Mouse (Mus musculus) spleen, postnatal 36 days (tissue): ENCODE data around the gene Supt4a.

Experiments used
- DNase-seq, 2 experiments: peaks; one replicate each; pipeline ENCODE4 v3.0.0; 2022; ENCODE audit warnings: low spot score in 2 of 2, mixed read lengths in 1 of 2

The Supt4a gene

DNA sequence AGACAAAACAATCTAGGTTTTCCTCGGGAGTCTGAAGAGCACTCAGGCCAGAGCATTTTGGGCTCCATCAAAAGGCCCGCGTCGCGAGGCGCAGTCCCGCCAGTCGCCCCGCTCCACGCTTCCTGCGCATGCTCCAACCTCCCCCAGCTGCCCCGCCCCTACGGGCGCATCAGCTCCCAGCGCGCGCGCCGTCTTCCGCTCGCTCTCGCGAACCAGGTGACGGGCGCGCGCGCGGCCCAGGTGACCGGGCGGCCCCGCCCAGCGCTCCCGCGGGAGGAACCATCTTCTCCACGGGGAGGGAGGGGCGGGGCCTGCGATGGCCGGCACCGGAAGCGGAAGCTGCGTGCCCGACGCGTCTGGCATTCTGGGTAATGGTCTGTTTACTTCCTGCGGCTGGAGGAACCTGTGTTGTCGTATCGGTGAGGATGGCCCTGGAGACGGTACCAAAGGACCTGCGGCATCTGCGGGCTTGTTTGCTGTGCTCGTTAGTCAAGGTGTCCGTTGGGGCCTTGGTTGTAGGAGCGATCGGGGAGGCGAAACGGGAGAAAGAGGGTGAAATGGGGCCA is at the start of gene Supt4a:
TSS of gene Supt4a (plus strand) at position 378 of the 566 bp plus-strand sequence.
- DNase-seq = peak; percentile 94 to 98

DNA sequence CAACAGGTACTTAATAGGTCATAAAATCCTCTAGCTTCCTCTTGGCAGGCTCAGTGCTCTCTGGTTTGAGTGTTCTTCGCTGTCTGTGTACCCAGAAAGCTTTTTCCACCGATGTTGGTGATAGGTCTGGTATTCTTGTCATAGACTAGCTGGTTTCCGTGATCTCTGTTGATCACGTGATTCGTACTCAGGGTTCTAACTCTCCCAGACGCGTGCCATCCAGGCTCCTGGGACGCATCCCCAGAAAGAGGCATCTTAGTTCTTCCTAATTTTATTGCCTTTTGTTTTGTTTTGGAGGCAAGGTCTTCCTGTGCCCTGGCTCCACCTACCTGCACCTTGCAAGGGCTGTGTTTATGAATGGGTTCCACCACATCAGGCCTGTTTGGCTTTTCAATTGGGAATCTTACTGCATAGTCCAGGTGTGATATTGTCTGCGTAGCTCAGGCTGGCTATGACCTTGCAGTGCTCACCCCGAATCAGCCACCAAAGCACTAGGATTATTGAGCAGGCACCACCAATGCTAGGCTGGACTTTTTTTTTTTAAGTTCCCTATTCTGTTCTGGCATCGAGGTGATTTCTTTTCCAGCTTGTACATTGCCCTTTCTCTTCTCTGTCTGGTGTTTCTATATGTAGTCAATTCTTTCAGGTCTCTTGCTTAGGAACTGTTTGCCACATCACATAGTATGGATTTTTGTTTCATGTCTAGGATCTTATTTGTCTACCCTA is 48.7 kb upstream of the Supt4a start:
- DNase-seq = no peak

DNA sequence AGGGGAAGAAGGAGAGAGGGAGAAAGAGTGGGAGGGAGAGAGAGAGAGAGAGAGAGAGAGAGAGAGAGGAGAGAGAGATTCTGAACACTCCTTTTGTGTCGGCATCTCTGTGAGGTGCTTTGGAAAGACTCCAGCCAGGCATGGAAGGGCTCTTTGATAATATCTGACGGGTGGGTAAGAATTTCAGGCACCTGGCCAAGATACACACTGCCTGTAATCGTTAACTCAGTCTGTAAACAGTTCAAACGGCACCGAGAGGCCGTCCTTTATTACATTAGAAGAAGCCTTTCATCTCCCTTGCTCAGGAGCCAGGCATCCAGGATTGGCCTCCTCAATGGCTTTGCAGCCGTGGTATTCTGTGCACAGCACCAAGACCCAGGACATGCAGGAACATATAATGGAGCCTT is 47.9 kb upstream of the Supt4a start:
- DNase-seq = no peak

DNA sequence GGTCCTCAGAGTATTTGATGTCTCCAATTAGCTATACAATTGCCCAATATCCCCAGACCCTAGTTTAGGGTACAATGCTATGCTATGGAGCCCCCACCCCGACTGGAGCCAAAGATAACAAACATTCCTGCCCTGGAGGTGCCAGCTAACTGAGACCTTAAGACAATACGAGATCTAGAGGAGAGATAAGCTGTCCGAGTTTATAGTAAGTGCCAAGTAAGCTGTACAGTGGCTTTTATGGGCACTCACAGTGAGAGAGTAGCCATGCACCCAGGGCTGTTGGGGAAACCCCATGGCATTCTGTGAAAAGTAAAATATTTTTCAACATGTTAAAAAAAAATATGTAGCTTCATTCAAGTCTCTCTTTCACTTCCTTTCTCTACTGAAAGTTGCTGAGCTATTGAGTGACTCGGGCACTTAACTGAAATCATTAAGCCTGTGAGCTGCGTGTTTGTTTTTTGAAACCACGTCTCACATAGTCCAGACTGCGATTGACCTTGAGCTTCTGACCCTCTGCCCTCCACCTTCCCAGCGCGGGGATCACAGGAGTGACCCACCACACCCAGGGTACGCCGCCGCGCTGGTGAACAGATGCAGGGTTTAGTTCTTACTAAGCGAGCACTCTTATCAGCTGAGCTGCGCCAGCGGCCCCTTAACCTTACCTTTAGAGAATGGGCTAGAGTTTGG is 47.2 kb upstream of the Supt4a start:
- peak; percentile 20 for DNase-seq

GRCm38 (mm10) chr11:87697131-87697682 is 40.1 kb upstream of the Supt4a start:
- no peak for DNase-seq

DNA sequence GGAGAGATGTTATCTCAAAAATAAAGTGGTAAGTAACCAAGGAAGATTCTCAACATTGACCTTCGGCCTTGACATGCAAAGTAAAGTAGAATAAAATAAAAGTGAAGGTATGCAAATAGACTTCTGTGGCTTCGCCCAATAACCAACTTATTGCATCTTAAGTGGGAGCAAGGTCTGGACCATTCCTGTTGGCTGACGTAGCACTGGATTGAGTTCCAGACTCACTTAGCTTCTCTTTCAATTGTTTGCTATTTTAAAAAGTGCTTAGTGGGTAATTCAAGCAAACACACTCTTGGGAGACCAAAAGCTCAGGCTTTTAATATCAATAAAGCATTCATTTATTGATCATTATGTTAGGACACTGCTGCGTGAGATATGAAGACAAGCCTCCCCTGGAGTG is 39.2 kb upstream of the Supt4a start:
- DNase-seq = no peak

DNA sequence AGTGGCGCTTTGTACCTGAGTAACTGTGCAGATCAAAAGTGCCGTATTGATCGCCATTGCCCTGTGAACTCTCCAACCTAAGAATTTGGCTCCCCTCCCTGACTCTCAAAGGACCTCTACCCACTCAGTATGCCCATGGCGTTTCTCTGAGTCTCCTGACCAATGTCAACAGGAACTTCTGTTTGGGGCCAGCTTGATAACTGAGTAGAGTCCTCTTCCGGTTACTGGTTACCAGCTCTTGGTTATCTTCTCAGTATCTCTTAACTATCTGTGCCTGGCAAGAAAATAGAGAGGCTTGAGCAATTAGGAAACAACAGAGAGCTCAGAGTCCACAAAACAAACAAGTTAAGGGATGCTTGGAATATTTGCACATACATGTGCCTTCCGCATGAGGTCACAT is 36.2 kb upstream of the Supt4a start:
- DNase-seq = no peak

DNA sequence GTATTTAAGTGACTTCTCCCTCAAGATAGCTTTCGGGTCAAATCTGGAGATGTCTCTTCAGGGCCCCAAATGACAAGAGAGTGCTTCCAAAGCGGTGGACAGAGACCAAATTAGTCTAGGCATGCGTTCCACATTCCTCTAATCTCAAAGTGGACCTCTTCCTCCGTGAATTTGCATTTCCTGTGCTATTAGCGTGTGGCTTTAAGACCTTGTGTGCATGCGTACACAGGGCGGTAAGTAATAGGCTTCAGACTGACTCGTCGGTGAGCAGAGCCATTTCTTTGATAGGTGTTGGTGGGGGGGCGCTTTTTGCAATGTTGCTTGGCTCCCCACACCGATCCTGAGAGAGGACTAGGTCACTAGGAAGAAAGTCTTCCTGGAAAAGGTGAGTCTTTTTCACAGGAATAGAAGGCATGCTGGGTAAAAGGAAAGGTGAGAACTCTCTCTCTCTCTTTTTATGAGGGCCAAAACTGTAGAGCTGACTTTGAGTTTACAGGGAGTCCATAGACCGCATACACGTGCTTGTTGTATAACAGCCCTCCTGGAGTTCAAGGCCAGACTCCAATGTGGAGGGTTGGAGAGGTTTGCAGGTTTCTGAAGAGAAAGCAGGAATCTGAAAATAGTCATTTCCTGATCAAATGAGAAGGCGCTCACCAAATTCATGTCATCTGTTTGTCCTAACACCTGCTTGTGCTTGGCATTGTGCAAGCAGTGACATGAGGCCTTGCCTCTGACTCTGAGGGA is 35.3 kb upstream of the Supt4a start:
- no peak for DNase-seq

GRCm38 (mm10) chr11:87703654-87704053 is 33.7 kb upstream of the Supt4a start:
- DNase-seq = no peak

GRCm38 (mm10) chr11:87704289-87704688 is 33.1 kb upstream of the Supt4a start:
- DNase-seq = no peak

- no peak for DNase-seq
These were observed 29.8 kb upstream of the Supt4a start for GRCm38 (mm10) chr11:87707570-87707969.

- DNase-seq = no peak
These were observed 28.4 kb upstream of the Supt4a start for GRCm38 (mm10) chr11:87708979-87709378.

DNA sequence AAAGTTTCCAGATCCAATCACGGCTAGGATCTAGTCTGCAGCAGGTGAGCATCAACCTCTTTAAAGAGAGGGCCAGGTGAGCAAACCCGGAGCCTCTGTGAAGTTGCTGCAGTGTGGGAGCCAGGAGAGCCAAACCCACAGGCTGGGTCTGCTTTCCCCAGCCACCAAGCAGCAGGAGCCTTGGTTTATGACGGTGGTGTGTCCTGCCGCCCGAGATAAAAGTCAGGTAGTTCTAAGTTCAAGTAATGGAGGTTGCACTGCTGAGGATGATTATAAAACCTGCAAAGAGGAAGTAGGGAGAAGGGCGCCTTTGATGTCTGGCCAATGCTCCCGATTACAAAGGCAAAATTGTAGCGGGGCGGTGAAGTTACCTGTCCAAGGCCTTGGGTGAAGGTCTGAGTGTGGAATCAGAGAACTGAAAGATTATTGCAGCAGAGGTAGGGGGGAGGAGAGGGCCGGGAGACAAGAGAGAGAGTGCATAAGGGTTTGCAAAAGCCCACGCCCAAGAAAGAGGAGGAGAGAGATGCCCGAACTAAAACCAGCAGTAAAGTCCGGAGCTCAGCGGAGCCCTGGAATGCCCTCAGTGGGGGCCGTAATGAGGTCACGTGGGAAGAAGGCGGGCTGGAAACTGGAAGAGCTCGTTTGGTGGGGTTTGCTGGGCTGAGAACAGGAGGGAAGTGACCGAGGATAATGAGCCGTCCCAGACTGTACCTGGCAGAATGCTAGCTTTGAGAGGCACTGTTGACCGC is 27.7 kb upstream of the Supt4a start:
- DNase-seq = no peak

DNA sequence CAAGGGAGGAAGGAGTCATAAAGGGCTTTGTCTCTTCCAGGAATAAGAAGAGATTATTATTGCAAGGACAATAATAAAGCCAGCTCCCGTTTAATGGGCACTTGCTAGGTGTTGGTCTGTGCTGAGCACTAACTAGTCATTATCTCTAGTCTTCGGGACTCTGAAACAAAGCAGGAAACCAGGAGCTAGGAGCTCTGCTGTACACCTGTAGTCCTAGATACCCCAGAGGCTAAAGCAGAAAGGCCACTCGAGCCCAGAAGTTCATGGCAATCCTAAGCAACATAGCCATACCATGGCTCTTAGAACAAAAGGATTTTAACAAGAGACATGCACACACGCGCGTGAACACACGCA is 27.1 kb upstream of the Supt4a start:
- DNase-seq = no peak

- DNase-seq = no peak
These were observed 25.2 kb upstream of the Supt4a start for GRCm38 (mm10) chr11:87712188-87712587.

DNA sequence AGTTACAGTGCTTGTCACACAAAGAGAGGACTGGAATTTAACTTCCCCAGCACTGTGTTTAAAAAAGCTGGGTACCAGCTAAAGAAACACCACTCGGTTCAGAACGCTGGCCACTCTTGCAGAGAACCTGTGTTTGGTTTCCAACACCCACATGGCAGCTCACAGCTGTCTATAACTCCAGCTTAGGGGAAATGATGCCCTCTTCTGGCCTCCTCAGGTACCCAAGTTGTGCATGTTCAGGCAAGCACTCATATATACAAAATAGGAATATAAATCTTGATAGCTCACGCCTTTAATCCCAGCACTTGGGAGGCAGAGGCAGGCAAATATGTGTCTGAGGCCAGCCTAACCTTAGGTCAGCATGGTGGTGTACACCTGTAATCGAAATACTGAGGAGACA is 21.4 kb upstream of the Supt4a start:
- no peak for DNase-seq

- no peak for DNase-seq
These were observed 17.8 kb upstream of the Supt4a start for GRCm38 (mm10) chr11:87719526-87719925.

DNA sequence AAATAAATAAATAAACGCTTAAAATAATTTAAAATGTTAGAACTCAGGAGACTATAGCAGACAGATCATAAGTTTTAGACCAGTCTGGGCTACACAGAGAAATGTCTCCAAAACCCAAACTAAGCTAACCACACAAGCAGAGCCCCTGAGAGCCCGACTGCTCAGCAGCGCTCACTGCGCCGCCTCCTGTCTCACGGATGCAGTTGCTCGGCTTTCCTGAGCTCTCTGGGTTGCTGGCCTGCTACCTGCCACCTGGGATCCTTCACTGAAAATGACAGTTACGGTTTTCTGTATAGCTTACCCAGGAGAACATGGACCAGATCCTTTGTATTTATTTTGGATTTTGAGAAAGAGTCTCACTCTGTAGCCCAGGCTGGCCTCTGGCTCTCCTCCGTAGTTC is 17.0 kb upstream of the Supt4a start:
- DNase-seq = peak in 1 of 2 experiments; percentile 45

DNA sequence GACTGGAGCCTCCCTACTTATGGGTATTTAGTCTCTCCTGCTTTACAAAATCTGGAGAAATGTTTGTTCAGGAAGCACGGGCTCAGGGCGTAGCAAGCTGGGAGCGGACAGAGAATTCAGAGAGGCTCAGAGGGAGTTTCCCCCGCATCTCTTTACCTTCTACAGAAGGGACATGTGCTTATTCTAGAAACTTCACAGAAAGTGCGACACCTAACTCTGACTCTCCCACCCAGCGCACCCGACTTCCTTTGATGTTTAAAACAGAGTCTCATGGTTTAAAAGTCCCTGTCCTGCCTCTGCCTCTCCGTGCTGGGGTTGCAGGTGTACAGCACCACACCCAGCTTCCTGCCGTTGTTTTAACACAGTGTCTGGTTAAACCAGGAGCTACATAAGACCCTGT is 16.5 kb upstream of the Supt4a start:
- peak; percentile 68 to 70 for DNase-seq

GRCm38 (mm10) chr11:87722168-87722567 is 15.2 kb upstream of the Supt4a start:
- DNase-seq = no peak

DNA sequence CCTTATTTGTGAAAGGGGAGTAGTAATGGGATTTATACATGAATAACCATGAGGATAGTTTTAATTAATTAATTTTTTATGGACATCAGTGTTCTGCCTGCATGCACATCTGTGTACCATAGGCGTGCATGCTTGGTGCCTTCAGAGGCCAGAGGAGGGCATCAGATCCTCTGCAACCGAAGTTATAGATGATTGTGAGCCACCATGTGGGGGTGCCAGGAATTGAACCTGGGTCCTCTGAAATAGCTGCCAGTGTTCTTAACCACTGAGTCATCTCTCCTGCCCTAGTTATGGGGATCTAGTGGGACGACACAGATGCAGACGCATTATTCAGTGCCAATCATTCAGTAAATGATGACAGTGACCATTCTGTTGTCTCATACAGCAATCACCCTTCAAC is 14.5 kb upstream of the Supt4a start:
- no peak for DNase-seq
